Mouse (Mus musculus) right cerebral cortex, adult 2 months (tissue): ENCODE measurements at regions not wholly inside any gene's neighbourhood (a gene's known extent, or its start where the extent isn't known, plus 50 kb on each side); places are given as distances from the start of the nearest gene placed in this dataset.
"Not testable (repeated sequence)": the region's sequence is repeated elsewhere in the genome, so short reads cannot be mapped to it uniquely, and the experiment has no call there.

Experiments used
- DNase-seq, 2 experiments: peaks; one replicate each; pipeline ENCODE4 v3.0.0; 2021 to 2022; ENCODE audit warnings: low spot score in 2 of 2

- DNase-seq, result no peak
These were observed 1544.0 kb downstream of the Efna5 start for GRCm38 (mm10) chr17:61337094-61337493.

DNA sequence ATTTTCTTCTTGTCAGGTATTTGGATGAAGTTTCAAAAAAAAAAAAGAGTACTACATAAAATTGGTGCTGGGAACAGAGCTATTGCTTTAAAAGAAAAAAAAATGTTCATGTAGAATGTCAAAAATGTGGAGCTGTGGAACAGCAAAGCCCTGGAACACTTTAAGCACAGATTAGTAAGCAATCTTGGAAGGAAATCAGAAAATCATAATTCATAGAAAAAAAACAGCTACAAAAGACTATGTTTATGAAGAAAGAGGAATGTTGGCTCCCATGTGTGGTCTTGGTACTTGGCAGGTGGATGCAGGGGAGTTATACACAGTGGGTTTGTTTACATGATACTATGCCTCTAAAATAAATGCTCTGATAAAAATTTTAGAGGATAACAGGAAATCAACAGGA lies 1555.7 kb downstream of the Efna5 start:
- no peak for DNase-seq

DNA sequence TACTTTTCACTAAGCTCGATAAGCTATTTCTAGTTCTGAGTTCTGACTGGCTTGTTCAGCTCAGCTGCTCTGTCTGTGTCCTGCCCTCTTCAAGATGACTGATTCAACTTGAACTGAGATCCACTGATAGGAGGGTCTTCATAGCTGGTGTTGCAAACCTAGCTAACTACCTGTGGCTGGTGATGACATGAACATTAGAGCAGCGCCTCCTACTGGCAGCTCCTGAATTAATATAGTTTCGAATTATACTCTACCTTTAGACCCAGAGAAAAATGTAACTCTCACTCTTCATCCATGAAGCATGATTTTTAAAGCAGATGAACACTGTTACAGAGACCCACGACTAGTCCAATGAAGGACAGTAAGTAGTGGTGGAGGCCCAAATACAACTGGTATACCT lies 1560.3 kb downstream of the Efna5 start:
- no peak for DNase-seq

DNA sequence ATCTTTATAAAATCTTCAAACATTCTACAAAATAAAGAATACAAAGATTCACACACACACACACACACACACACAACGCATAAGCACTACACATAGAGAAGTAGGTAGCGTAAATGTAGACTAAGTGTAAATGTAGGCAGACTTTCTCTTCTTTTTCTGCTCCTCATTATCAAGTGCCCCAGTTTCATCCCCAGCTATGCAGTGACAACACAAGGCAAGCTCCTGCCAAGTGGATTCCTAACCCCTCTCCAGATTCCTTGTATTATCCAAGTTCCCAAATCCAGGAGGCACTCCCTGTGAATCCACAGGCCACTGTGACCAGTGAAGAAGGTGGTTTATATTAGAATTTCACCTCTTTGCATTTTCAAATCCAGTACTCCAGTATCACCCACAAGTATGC lies 1567.7 kb downstream of the Efna5 start:
- DNase-seq, result no peak

DNA sequence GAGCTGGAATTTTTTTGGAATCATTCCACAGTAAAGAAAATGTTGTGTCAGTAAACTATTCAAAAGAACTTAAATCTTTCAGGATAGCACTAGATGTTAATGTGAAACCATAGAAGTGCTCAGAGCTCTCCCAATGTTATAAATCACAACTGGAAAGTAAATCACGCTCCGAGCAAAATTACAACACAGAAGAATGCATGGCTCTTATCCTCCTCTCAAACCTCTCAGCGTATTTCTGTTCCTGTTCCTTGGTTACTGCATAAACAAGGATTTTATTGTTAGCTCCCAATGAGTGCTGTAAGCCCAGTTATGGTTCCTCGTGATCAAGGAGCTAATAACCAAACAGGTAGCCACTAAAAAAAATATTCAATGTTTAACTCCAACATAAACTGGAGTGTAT lies 1569.9 kb downstream of the Efna5 start:
- DNase-seq, result no peak

DNA sequence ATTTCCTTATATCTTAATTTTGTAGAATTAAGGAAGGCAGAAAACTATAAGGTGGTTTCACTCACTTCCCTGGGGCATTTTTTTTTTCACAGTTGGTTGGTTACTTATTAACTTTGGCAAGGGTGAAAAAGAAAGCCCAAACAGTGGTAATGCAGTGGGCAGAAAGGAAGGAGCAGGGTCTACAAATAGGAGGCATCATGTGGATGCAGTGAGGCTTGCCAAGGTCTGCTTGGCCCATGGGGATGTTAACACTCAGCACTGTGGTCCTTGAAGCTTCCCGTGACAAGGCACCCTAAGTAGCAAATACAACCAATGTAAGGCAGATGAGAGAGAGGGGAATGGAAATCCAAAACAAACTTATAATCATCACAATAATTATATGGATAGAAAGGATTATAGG lies 1577.5 kb downstream of the Efna5 start:
- no peak for DNase-seq

DNA sequence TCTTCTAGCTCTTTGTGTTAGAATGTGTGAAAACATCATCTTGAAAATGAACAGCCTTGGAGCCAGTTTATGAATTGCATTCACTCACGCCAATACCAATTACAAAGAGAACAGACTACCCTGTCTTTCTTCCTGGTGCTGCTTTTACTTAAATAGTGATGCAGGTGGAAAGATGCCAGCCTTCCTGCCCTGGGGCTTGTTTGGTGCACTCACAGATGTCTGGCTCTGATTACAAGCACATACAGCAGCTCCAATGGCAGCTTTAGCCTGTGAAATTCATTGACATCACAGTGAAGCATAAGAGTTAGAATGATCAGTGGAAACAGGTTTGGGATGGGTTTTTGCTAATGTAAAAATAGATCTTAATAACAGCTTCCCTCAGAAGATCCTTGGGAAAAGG lies 1579.1 kb downstream of the Efna5 start:
- DNase-seq, result peak in 1 of 2 experiments; percentile 4

DNA sequence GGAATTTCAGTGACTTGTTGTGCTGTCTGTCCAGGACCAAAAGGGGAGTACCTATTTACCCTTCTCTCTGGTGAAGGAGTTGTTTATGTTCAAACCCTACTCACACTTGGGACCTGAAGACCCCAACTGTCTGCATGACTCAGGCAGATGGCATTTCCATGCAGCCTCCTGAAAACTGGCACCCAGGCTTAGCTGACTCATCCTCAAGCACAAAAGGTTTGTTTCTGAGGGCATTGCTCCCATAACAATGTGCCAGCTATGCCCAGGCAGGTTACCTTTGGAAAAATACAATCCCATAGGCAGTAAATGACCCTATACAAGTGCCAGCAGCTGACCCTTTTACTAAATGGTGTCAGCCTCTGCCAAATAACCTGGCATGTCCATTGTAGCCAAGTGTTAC lies 1579.9 kb downstream of the Efna5 start:
- no peak for DNase-seq

DNA sequence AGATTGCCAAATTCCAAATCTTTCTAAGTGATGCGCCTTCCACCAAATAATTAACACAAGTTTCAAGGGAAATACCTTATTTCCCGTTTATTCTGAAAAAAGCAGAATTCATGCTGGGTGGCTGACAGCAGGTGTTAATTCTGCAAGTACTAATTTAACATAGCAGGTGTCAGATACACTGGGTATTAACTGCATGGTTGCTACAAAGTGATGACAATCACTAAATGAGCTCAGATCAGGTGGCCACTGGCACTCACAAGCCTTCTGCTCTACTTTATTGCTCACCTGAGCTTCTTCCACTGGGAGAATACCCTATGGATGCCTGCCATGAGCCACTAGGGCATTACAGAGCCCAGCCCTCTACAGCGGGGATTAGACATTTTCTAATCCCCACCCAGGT lies 1590.0 kb downstream of the Efna5 start:
- no peak for DNase-seq

GRCm38 (mm10) chr17:61288590-61288989 lies 1592.5 kb downstream of the Efna5 start:
- DNase-seq, result no peak

DNA sequence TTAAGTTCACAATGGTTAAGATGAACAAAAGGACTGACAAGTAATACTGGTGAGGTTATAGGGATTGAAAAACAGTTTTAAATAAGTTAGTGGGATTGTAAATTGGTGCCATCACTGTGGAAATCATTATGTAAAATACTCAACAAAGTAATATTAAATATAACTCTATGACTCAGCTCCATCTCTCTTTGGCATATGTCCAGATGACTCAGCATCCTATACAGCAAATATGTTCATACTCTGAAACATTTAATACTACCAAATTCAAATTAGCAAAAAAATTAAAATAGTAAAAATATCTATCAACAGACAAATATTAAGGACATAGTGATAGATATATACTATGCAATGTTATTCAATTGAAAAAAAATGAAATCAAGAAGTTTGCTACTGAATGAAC lies 1607.5 kb downstream of the Efna5 start:
- no peak for DNase-seq

DNA sequence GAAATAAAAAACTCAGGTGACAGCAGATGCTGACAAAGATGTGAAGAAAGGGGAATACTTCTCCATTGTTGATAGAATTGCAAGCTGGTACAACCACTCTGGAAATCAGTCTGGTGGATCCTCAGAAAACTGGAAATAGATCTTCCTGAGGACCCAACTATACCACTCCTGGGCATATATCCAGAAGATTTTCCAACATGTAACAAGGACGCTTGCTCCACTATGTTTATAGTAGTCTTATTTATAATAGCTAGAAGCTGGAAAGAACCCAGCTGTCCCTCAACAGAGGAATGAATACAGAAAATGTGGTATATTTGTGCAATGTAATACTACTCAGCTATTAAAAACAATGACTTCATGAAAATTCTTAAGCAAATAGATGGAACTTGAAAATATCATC lies 1624.6 kb downstream of the Efna5 start:
- not testable (repeated sequence) for DNase-seq

DNA sequence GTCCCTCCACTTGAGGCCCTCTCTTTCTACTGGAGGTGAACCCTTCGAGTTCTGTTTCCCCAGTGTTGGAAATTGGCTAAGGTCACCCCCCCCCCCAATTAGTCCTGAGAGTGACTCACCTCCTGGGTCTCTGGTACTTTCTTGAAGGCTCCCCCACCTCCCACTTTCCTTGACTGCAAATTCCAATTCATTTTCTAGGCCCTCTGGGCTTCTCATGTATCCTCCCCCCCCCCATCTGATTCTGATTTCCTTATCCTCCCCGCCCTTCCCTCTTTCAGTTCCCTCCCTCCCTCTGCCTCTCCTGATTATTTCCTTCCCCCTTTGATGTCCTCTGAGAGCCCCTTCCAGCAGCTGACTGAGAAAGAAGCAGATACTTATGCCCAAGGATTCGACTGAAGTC lies 1632.7 kb downstream of the Efna5 start:
- DNase-seq, result no peak

GRCm38 (mm10) chr17:61217198-61217722 lies 1663.9 kb downstream of the Efna5 start:
- DNase-seq, result no peak

GRCm38 (mm10) chr17:61204316-61204715 lies 1676.8 kb downstream of the Efna5 start:
- no peak for DNase-seq

DNA sequence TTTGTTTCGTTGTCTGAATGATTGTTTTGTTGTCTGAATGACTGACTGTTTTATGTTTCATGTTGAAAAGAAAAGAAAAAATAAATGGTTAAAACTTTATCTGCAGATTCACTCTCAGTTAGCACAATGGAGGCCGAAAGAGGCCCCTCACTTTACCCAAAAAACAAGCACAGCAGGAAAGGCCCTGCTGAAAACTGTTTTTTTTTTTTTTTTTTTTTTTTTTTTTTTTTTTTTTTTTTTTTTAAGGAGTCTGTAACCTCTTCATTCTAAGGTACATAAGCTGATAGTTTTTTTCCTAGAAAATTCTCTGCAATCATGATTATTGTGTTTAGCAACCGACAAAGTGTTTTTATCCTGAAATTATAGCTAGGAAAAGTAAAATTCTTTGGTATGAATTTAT lies 1693.2 kb downstream of the Efna5 start:
- DNase-seq, result not testable (repeated sequence)

DNA sequence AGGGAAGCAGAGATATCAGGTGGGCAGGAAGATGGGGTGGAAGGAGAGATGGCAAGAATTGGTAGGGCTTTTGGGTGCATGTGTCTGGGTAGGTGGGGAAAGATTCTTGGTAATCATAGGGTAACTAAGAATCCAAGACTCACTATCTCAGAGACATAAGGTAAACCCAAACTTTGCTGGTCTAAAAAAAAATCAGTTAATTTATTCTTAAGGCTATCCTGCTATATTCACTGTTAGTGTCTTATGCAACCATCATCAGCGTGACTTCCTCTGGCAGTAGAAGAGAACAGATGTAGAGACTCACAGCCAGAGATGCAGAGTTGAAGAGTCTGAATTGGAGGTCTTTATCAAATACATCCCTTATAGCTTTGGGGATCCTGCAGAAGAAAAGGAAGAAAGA lies 1704.5 kb downstream of the Efna5 start:
- no peak for DNase-seq

GRCm38 (mm10) chr17:61159437-61159836 lies 1721.7 kb downstream of the Efna5 start:
- no peak for DNase-seq

- no peak for DNase-seq
These were observed 1744.1 kb downstream of the Efna5 start for GRCm38 (mm10) chr17:61137006-61137405.

DNA sequence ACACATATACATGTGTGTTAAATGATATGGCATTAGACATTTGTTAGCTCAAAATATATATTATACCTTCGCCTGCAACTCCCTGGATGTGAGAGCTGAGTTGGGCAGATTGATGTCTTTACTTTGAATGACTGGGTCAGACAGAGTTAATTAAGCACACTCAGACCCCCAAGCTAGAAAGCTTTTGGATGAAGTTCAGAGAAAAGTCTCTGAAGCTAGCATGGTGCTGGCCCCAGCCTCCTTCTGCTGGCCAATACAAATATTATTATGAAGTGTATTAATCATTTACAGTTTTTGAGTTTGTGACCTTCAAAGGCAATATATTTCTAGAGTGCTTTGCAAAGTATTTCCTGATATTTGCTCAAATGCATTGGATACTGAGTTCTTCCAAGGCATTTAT lies 1753.3 kb downstream of the Efna5 start:
- DNase-seq, result no peak

- DNase-seq, result no peak
These were observed 1774.8 kb downstream of the Efna5 start for GRCm38 (mm10) chr17:61106302-61106701.

DNA sequence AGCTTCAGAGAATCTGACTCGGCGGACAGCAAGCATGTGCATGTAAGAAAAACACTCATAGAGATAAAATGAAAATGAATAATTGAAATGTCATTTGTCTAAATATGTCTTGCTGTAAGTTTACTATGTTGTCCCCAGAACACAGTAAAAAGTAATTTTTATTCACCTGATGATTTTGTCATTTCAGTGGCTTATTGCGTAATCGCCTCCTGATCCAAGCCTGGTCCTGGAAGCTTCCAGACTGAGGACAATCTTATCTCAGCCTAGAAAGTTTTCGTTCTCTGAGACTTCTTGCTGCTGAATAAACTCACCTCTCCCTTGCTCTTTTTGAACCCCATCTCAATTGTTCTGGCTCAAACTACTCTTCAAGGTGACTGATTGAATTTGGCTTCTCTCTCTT lies 1820.7 kb downstream of the Efna5 start:
- DNase-seq, result no peak

DNA sequence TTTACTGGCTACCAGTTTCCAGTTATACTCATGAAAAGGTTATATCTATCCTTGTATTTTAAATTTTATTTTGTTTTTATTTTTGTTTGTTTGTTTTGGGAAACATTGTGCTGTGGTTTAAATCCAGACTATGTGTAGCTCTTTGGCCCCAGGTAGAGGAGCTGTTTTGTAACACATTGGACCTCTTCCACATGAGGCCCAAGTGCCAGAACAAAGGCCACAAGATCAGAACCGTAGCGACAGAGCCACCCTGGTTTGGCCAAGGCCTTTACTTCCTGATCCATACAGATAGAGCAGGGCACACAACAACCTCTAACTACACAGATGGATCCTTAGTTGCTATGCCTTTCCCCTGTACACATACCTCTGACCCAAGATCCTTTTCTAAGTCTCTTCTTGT lies 1822.6 kb downstream of the Efna5 start:
- no peak for DNase-seq

GRCm38 (mm10) chr17:61033544-61034251 lies 1847.4 kb downstream of the Efna5 start:
- DNase-seq, result no peak
